Mouse (Mus musculus) midbrain, embryonic 10.5 days (tissue): ENCODE measurements around the gene Ube2e2. TPM values are rescaled to one million over a fixed set of nuclear protein-coding genes. Genes with fewer than 3 reads are reported as not detected.
"Not testable (repeated sequence)": the region's sequence is repeated elsewhere in the genome, so short reads cannot be mapped to it uniquely, and the experiment has no call there.

Source experiments
- DNase-seq: peaks from one replicate; pipeline ENCODE4 v3.0.0-alpha.2; 2017; ENCODE audit warnings: low spot score
- H3K27ac ChIP-seq: fragments of 300-500 bp; sonication (generic); replicated peaks from 2 replicates; pipeline ENCODE4 v1.5.1; 2016; ENCODE audit warnings: mild to moderate bottlenecking
- H3K27me3 ChIP-seq: fragments of 300-500 bp; sonication (generic); 2 replicates; pipeline ENCODE4 v1.6.1; 2016; ENCODE audit warnings: low read depth, mild to moderate bottlenecking; ENCODE audit not compliant: poor library complexity, severe bottlenecking
- H3K36me3 ChIP-seq: fragments of 300-500 bp; sonication (generic); 2 replicates; pipeline ENCODE4 v1.6.1; 2016; ENCODE audit warnings: mild to moderate bottlenecking, moderate library complexity
- H3K4me1 ChIP-seq: fragments of 300-500 bp; sonication (generic); 2 replicates; pipeline ENCODE4 v1.6.1; 2016
- H3K4me3 ChIP-seq: fragments of 300-500 bp; sonication (generic); 2 replicates; pipeline ENCODE4 v1.5.1; 2016; ENCODE audit warnings: mild to moderate bottlenecking, moderate library complexity
- H3K9me3 ChIP-seq: fragments of 300-500 bp; sonication (generic); replicated peaks from 2 replicates; pipeline ENCODE4 v1.6.1; 2016; ENCODE audit warnings: mild to moderate bottlenecking
- WGBS: fragments of 180-500 bp; shearing (Covaris S2); methylation state at CpG from one replicate; pipeline ENCODE4 v1.1.7; 2016; 5-methylcytosine and 5-hydroxymethylcytosine counted together
- polyA plus RNA-seq: library from polyadenylated mRNA; unstranded; fragments of >200 nt; fragmentation: Nextera tagmentation; extraction: Ambion mirVana; gene quantifications from 2 replicates; pipeline ENCODE4 v1.2.1, GENCODE M21; 2016

The Ube2e2 gene
- polyA plus RNA-seq, 1 experiment from 2014 or later: 50.9 TPM

DNA sequence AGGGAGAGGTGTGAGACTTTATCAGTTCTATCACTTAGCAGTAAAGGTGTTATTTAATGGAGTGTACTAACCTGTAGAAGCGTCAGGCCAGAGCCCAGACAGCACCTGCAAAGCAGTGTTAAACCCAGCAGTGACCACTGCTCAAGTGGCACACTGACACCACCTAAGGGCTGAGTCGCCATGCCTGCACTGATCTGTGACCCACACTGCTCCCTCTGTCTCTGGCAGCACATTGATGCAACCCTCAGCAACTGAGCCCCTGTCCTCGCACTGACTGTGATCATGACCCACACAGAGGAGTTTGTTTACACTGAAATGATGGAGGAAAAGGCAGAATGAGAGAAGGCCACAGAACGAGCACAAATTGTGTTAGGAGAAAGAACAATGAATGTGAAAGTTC lies 321.2 kb downstream of the Ube2e2 start:
- H3K27ac ChIP-seq: no peak overlapping the region; the same call in 1 of the 2 replicates
- peaks cover 8% of the 10 kb centered on the region for H3K4me1 ChIP-seq
- no peaks in the 10 kb centered on the region for H3K27me3 ChIP-seq
- WGBS: 56% methylated on average over 4 of the region's 4 CpGs
- no peak overlapping the region for H3K4me3 ChIP-seq
- no peak for DNase-seq
- H3K9me3 ChIP-seq: no peaks in the 10 kb centered on the region
- no peaks in the 10 kb centered on the region for H3K36me3 ChIP-seq

DNA sequence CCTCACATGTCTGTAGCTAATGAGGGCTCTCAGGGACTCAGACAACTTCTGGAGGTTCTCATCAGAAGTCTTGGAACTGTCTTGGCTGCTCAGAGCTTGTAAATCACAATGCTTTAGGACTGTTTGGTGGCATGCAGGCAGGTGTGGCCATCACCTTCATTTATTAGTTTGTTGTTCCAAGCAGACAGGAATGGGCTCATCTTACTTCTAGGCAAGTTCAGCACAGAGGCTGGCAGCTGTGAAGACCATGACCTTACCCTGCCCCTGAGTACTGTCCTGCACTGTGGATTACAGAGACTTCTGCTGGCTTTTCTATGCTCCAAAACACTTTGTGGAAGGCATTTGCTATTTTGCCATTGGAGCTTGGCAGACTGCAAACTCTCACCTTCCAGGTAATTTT lies 324.5 kb downstream of the Ube2e2 start:
- DNase-seq: no peak
- no peaks in the 10 kb centered on the region for H3K9me3 ChIP-seq
- no peaks in the 10 kb centered on the region for H3K36me3 ChIP-seq
- H3K4me3 ChIP-seq: no peak overlapping the region
- H3K27me3 ChIP-seq: no peaks in the 10 kb centered on the region
- peaks cover 8% of the 10 kb centered on the region for H3K4me1 ChIP-seq
- no peak overlapping the region for H3K27ac ChIP-seq

- not testable (repeated sequence) for H3K4me3 ChIP-seq, H3K4me1 ChIP-seq, H3K27ac ChIP-seq, DNase-seq, H3K36me3 ChIP-seq, H3K27me3 ChIP-seq
- H3K9me3 ChIP-seq: peaks cover 12% of the 10 kb centered on the region
- 93% methylated on average over 8 of the region's 8 CpGs for WGBS
Observed at GRCm38 (mm10) chr14:18564999-18565398, 329.1 kb downstream of the Ube2e2 start.

DNA sequence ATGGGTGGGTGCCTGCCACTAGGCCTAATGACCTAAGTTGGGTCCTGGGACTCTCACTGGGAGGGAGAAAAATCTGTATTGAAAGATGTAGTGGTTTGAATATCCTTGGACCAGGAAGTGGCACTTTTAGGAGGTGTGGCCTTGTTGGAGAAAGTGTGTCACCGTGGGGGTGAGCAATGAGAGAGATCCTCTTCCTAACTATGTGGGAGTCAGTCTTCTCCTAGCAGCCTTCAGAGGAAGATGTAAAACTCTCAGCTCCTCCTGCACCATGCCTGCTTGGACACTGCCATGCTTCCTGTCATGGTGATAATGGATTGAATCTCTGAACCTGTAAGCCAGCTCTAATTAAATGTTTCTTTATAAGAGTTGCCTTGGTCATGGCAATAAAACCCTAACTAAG lies 338.8 kb downstream of the Ube2e2 start:
- Histone ChIP-seq H3K27ac (no peak overlapping the region), H3K36me3 (no peaks in the 10 kb centered on the region), H3K9me3 (no peaks in the 10 kb centered on the region), H3K4me3 (no peak overlapping the region), H3K4me1 (no peaks in the 10 kb centered on the region), H3K27me3 (no peaks in the 10 kb centered on the region)
- 65% methylated on average over 1 of the region's 1 CpGs for WGBS
- DNase-seq: no peak

- Histone ChIP-seq H3K4me3 (no peak overlapping the region), H3K9me3 (no peaks in the 10 kb centered on the region), H3K27ac (no peak overlapping the region), H3K27me3 (no peaks in the 10 kb centered on the region), H3K4me1 (no peaks in the 10 kb centered on the region), H3K36me3 (no peaks in the 10 kb centered on the region)
- WGBS: 92% methylated on average over 2 of the region's 2 CpGs
- no peak for DNase-seq
Observed at GRCm38 (mm10) chr14:18554627-18554988, 339.5 kb downstream of the Ube2e2 start.

GRCm38 (mm10) chr14:18553987-18554626 lies 340.0 kb downstream of the Ube2e2 start:
- no peak for DNase-seq
- WGBS: 68% methylated on average over 3 of the region's 3 CpGs
- no peak overlapping the region for H3K27ac ChIP-seq
- no peaks in the 10 kb centered on the region for H3K36me3 ChIP-seq
- H3K4me1 ChIP-seq: no peaks in the 10 kb centered on the region
- H3K4me3 ChIP-seq: no peak overlapping the region
- no peaks in the 10 kb centered on the region for H3K9me3 ChIP-seq
- no peaks in the 10 kb centered on the region for H3K27me3 ChIP-seq

DNA sequence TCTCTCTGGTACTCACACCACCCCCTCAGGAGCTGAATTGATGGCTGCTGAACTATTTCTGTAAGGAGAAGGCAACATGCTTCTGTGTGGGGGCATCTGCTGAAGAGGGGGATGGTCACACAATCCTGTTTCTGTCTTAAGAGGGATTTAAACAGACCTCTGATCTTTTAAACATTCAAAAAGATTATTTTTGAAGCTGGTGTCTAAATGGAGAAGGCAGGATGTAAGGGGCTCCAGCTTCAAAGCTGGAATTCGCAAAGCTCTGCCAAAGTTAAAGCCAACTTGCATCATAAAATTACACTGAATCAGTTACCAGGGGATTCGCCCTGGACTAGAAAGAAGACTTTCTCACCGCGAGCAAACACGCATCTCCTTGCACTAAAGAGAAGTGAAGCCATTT lies 346.5 kb downstream of the Ube2e2 start:
- Histone ChIP-seq H3K27ac (no peak overlapping the region), H3K4me1 (no peaks in the 10 kb centered on the region), H3K4me3 (no peak overlapping the region), H3K9me3 (no peaks in the 10 kb centered on the region), H3K27me3 (no peaks in the 10 kb centered on the region), H3K36me3 (no peaks in the 10 kb centered on the region)
- no peak for DNase-seq
- WGBS: 82% methylated on average over 5 of the region's 5 CpGs

GRCm38 (mm10) chr14:18539092-18539491 lies 355.0 kb downstream of the Ube2e2 start:
- H3K4me3 ChIP-seq, H3K27ac ChIP-seq, H3K27me3 ChIP-seq, DNase-seq, H3K9me3 ChIP-seq, H3K36me3 ChIP-seq, H3K4me1 ChIP-seq: not testable (repeated sequence)
- WGBS: 82% methylated on average over 4 of the region's 4 CpGs

DNA sequence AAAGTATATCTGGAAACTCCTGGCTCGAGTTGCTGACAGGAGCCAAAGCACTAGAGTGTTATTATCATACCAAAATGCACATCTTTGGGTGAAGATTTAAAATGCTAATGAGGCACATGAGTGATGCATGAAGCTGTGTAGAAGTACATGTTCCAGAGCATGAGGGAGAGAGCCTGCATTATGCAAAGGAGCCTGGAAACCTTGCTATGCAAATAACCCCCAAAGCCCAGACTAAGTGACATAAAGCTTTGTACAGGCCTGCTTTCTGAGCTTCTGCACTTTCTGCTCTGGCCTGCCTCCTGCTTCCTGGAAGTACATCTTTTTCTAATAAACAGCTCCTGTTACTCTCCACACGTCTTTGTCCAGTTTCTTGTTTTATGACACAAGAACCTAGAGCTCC lies 363.2 kb downstream of the Ube2e2 start:
- WGBS: 79% methylated on average over 2 of the region's 2 CpGs
- no peak overlapping the region for H3K4me3 ChIP-seq
- H3K4me1 ChIP-seq: no peaks in the 10 kb centered on the region
- no peaks in the 10 kb centered on the region for H3K36me3 ChIP-seq
- 0 out of 2 replicates have a peak, but pooled peaks cover 6% of the 10 kb centered on the region for H3K9me3 ChIP-seq
- DNase-seq: no peak
- no peaks in the 10 kb centered on the region for H3K27me3 ChIP-seq
- no peak overlapping the region for H3K27ac ChIP-seq

GRCm38 (mm10) chr14:18530496-18530895 lies 363.6 kb downstream of the Ube2e2 start:
- no peak for DNase-seq
- 87% methylated on average over 4 of the region's 4 CpGs for WGBS
- H3K27ac ChIP-seq: no peak overlapping the region
- no peaks in the 10 kb centered on the region for H3K4me1 ChIP-seq
- 0 out of 2 replicates have a peak, but pooled peaks cover 6% of the 10 kb centered on the region for H3K9me3 ChIP-seq
- no peak overlapping the region for H3K4me3 ChIP-seq
- H3K27me3 ChIP-seq: no peaks in the 10 kb centered on the region
- no peaks in the 10 kb centered on the region for H3K36me3 ChIP-seq
